Mouse (Mus musculus): ENCODE data around the gene Camsap1.

DNA sequence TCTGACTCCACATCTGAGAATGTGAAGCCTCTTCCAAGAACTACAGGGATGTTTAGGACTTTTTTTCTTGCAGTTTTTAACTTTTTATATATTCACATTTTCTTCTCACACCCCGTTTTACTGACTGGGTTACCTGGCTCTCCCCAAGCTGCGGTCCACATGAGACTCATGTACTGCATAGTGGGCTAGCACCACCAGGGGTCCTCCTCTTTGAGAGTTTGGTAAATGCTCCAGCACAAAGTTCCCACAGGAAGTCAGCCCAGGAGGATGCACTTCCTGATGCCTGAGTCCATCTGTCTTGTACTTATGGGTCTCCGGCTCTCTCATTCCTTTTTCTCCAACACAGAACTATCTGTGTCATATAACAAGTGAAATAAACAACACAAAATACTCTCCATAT lies 35.1 kb downstream of the Camsap1 start:
- no peak for TF ChIP-seq ZC3H11A (IDR thresholded peaks at IDR 0.05; ENCODE audit: low read depth, low read length)
- TF ChIP-seq MAZ (IDR thresholded peaks at IDR 0.05; ENCODE audit: low read depth, low read length), result no peak
- TF ChIP-seq CTCF (conservative IDR thresholded peaks at IDR 0.05 in 1 of 2, IDR thresholded peaks at IDR 0.05 in 1 of 2; ENCODE audit: low read depth in 2 of 2, low read length in 2 of 2), result peak in 1 of 2 experiments; percentile 32; a peak in 1 of 4 replicates
- no peak for TF ChIP-seq MXI1 (IDR thresholded peaks at IDR 0.05; ENCODE audit: low read depth, low read length)
- TF ChIP-seq POLR2A (IDR thresholded peaks at IDR 0.05; ENCODE audit: low read depth, low read length), result no peak
- no peak for TF ChIP-seq SIN3A (IDR thresholded peaks at IDR 0.05; ENCODE audit: low read length)
- no peak for TF ChIP-seq CHD2 (IDR thresholded peaks at IDR 0.05; ENCODE audit: low read length)
- no peak for TF ChIP-seq ELF1 (IDR thresholded peaks at IDR 0.05; ENCODE audit: low read depth, low read length)
- no peak for TF ChIP-seq TCF12 (IDR thresholded peaks at IDR 0.05; ENCODE audit: low read depth, low read length)

All from CH12.LX (cell line).